Mouse (Mus musculus): Measurements from ENCODE around the gene Ube2v1. TPM values are rescaled to one million over a fixed set of nuclear protein-coding genes. Genes with fewer than 3 reads are reported as not detected.
A peak's percentile ranks its signal among the peaks of the same experiment; 100 is the strongest.

Gene Ube2v1
- total RNA-seq, 4 experiments from 2014 or later, result 257 to 274 (median 265) TPM

DNA sequence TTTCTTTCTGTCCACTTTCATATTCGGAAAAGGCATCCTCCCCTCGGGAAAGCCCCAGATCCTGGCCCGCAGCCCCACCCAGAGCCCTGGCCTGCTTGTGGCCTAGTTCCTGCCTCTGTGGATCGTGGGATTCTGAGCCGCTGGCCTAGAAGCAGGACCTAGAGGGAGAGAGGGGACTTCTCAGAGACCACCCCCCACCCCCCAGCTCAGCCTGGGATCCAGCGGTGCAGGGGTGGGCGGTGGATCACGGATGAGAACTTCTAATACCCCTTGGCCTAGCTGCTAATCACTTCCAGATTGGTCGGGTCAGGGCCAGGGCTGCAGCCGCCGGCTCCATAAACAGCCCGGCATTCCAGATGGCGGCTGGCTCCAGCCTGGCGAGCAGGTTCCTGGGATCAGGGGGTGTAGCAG is 36.1 kb downstream of the Ube2v1 start:
- DNase-seq (ENCODE audit: low spot score in 2 of 2), result no peak

DNA sequence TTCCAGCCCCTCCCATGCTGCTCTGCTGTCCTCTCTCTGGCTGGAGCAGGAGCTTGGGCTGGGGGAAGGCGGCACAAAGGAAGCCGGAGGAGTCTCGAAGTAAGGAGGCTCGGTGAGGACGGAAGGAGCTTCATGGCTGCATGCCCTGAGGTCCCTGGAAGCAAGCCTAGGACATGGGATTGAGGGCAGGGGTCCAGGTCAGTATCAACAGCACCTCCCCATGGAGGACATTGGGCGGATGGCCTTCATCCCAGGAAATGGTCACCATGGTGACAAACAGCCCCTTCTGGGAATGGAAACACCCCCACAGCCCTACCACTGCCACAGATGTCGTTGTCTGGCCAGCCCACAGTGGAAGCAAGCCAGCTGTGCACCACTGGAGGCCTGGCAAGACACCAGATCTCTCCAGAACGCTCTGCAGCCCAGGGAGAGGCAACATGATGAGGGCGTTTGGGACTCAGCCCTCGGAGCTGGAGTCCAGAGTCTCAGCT is 37.4 kb downstream of the Ube2v1 start:
- DNase-seq (ENCODE audit: low spot score in 2 of 2), result peak; percentile 32 to 60

DNA sequence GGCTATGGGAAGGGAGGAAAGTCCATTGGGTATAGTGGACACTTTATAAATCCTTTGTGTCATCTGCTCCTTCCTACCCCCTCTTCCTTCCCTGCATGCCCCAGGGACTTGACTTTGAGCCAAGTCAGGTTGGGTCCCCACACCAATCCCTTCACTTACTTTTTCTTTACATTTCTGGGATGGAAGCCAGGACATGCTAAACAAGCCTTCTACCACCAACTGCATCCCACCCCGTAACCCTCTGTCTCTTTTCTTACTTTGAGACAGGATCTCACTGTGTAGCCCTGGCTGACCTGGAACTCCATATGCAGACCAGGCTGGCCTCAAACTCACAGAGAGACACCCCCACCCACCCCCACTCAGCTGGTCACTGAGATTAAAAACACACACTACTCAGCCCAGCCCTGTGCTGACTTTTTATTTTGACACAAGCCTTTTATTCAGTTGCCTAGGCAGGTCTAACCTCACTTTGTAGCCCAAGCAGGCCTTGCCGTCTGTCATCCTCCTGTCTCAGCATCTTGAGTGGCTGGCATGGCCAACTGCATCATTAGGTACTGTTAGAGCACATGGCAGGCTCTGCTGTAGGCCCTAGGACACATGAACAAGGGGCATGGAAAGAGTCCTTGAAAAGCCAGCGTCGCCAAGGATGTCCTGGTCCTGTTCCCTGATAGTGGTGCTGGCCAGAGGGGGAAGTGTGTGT is 38.2 kb downstream of the Ube2v1 start:
- DNase-seq (ENCODE audit: low spot score in 2 of 2), result no peak

GRCm38 (mm10) chr2:167588774-167589577 is 42.9 kb downstream of the Ube2v1 start:
- no peak for DNase-seq (ENCODE audit: low spot score in 2 of 2)

- DNase-seq (ENCODE audit: low spot score in 2 of 2), result no peak
Observed at GRCm38 (mm10) chr2:167586976-167587375, 44.9 kb downstream of the Ube2v1 start.

- DNase-seq (ENCODE audit: low spot score in 2 of 2), result no peak
Observed at GRCm38 (mm10) chr2:167586041-167586440, 45.9 kb downstream of the Ube2v1 start.

- no peak for DNase-seq (ENCODE audit: low spot score in 2 of 2)
Observed at GRCm38 (mm10) chr2:167585273-167585672, 46.6 kb downstream of the Ube2v1 start.

GRCm38 (mm10) chr2:167583161-167583952 is 48.5 kb downstream of the Ube2v1 start:
- DNase-seq (ENCODE audit: low spot score in 2 of 2), result no peak

DNA sequence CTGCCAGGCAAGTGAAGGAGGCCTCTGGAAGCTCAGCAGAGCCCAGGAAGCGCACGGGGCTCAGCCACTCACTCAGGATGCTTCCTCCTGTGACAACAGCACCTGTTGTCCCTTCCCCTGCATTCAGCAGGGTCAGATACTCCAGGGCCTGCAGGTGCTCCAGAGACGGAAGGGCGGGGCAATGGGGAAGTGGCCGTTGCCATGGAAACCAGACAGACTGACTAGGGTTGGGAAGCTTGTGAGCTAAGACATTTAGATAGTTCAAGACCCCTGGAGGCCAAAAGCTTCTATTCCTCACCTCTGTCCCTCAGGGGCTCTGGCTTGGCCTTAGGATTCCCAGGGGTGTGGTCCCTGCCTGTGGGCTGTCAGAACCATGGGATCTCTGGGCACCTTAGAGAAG is 53.4 kb downstream of the Ube2v1 start:
- no peak for DNase-seq (ENCODE audit: low spot score in 2 of 2)

DNA sequence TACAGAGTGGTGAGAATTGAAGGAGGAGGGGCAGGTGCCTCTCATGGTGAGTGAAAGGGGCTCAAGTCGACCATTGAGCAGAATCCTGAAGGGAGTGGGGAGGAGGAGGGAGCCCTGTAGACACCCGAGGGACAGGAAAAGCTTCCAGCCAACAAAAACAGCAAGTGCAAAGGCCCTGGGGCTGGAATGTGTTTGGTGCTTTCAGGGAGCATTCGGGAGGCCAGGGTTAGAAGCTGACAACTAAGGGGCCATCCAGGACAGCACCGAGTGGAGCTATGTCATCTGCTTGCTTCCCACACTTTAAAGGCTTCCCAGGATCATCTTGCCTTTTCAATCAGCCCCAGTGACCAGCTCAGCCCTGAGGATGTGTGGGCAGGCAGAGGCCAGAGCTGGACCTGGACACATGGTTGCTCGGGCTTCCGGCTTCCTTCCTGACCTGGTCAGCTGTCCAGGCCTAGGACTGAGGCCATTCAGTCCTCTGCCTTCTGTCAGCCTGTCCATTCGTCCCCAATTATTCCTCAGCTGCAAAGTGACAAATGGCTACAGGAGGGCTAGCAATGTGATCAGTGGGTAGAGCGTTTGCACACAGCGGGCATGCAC is 54.6 kb downstream of the Ube2v1 start:
- no peak for DNase-seq (ENCODE audit: low spot score in 2 of 2)

DNA sequence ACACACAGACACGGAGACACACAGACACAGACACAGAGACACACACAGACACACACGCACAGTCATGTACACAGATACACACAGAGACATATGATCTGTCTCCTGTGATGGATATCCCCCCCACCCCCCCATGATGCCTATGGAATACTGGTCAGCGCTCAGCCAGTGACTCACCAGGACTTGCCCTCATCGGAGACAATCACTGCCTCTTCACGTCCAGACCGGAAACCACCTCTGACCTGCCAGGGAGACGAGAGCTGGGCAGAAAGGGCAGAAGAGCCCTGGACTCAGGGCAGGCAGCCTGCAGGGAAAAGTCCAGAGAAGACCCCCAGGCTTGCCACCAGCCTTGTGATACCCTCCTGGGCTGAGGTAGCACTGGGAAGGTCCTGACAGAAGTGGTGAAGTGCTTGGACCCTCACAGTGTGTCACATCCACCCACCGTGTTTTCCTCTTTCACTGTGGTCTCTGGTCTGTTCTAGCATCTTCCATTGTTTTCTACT is 55.7 kb downstream of the Ube2v1 start:
- no peak for DNase-seq (ENCODE audit: low spot score in 2 of 2)

DNA sequence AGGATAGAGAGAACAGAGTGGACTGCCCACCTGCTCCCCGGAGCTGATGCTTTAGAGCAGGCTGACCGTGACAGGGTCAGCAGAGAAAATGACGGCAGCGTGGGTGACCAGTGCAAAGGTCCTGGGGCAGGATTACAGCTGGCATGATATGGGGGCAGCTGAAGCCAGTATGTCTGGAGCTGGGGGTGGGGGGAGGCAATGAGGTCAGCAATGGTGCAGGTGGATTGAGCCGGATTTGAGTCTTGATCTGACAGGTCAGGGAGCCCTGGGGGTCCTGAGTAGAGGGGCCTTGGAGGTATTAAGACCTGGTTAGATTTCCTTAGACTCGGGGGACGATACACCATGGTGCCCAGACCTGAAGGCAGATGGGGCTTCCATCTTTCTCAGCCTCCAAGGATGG is 56.3 kb downstream of the Ube2v1 start:
- DNase-seq (ENCODE audit: low spot score in 2 of 2), result no peak

GRCm38 (mm10) chr2:167574814-167575213 is 57.1 kb downstream of the Ube2v1 start:
- DNase-seq (ENCODE audit: low spot score in 2 of 2), result no peak

- DNase-seq (ENCODE audit: low spot score in 2 of 2), result no peak
Observed at GRCm38 (mm10) chr2:167571442-167572220, 60.3 kb downstream of the Ube2v1 start.

- no peak for DNase-seq (ENCODE audit: low spot score in 2 of 2)
Observed at GRCm38 (mm10) chr2:167570815-167571214, 61.1 kb downstream of the Ube2v1 start.

GRCm38 (mm10) chr2:167569934-167570651 is 61.8 kb downstream of the Ube2v1 start:
- DNase-seq (ENCODE audit: low spot score in 2 of 2), result no peak

GRCm38 (mm10) chr2:167568112-167568511 is 63.8 kb downstream of the Ube2v1 start:
- DNase-seq (ENCODE audit: low spot score in 2 of 2), result no peak

DNA sequence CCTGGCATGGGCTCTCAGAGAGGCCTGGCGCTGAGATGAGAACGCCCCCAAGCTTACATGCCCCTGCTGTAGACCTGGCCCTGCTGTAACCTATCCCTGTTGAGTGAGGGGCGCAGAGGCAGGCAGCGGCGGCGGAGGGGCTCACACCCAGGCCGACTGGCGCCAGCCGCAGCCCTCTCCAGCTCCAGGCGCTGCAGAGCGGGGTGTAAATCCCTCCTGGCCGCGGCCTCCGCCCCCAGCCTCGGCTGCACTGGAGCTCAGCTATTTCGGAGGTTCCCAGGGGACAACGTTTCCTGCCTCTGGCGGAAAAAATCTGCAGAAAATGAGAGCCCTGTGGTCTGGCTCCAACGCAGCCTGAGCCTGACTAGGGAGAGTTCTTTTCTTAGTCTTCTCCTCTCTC is 66.2 kb downstream of the Ube2v1 start:
- no peak for DNase-seq (ENCODE audit: low spot score in 2 of 2)

GRCm38 (mm10) chr2:167565312-167565656 is 66.6 kb downstream of the Ube2v1 start:
- DNase-seq (ENCODE audit: low spot score in 2 of 2), result no peak
